Mouse (Mus musculus): ENCODE data around the gene Lrch2. TPM values are rescaled to one million over a fixed set of nuclear protein-coding genes. Genes with fewer than 3 reads are reported as not detected.
"Not testable (repeated sequence)": the region's sequence is repeated elsewhere in the genome, so short reads cannot be mapped to it uniquely, and the experiment has no call there.

Gene Lrch2
- polyA plus RNA-seq, 1 experiment from 2014 or later: 2.3 TPM

DNA sequence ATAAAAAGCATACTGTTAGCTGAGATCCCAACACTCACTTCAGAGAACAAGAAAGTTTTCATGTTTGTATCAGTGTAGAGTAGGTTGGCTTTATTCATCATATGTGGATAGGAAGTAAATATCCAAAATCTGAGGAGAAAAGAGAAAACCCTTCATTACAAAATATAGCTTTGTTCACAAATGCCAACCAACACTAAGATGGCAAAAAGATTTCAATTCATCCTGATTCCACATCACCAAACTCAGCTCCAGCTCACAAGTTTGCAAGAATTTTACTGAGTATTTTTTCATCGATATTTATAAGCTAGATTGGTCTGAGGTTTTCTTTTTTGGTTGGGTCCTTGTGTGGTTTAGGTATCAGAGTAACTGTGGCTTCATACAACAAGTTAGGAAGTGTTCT lies 100.3 kb downstream of the Lrch2 start, which contains the start of gene Vmn1r239-ps:
Gene Vmn1r239-ps (minus strand): TSS at position 101 of the 400 bp plus-strand sequence.
- not testable (repeated sequence) for DNase-seq (ENCODE audit: low spot score); H3K4me1 ChIP-seq (replicated peaks; ENCODE audit: control insufficient read depth, insufficient read depth, low read length); H3K27me3 ChIP-seq (replicated peaks; ENCODE audit: control insufficient read depth, insufficient read depth, low read length); ATAC-seq (replicated peaks; ENCODE audit: low FRiP score); H3K9ac ChIP-seq (ENCODE audit: low read depth, low read length); H3K9me3 ChIP-seq (ENCODE audit: control insufficient read depth, low read length); H3K4me3 ChIP-seq (ENCODE audit: low read depth, low read length); H3K4me2 ChIP-seq; H3K36me3 ChIP-seq (ENCODE audit: control insufficient read depth, insufficient read depth, low read length); H3K27ac ChIP-seq (ENCODE audit: low read depth, low read length)
- WGBS: 63% methylated on average over 1 of the region's 1 CpGs

DNA sequence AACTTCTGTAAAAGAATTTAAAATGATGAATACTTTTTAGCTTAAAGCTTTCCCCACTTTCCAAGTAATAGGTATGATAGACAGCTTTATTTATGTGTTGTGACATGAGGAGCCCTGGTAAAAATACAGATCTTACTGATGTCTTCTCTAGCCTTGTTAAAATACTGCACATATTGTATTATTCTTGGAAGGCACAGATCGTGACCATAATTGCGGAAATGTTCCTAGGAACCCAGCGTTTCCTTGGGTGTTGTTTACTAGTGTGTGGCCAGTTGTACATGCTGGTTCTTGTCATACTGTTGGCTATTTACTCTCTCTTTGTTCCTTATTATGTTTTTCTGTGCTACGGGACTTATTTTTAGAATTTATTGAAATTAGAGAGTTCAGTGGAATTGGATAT lies 110.5 kb downstream of the Lrch2 start:
- 89% methylated on average over 4 of the region's 4 CpGs for WGBS
- ATAC-seq (replicated peaks; ENCODE audit: low FRiP score) (no peak), DNase-seq (ENCODE audit: low spot score) (no peak)
- Histone ChIP-seq H3K36me3 (ENCODE audit: control insufficient read depth, insufficient read depth, low read length) (no peaks in the 10 kb centered on the region), H3K27me3 (replicated peaks; ENCODE audit: control insufficient read depth, insufficient read depth, low read length) (no peaks in the 10 kb centered on the region), H3K4me3 (ENCODE audit: low read depth, low read length) (no peak overlapping the region), H3K9me3 (ENCODE audit: control insufficient read depth, low read length) (no peaks in the 10 kb centered on the region), H3K27ac (ENCODE audit: low read depth, low read length) (no peak overlapping the region), H3K4me2 (no peak overlapping the region), H3K4me1 (replicated peaks; ENCODE audit: control insufficient read depth, insufficient read depth, low read length) (no peaks in the 10 kb centered on the region), H3K9ac (ENCODE audit: low read depth, low read length) (no peak overlapping the region)

DNA sequence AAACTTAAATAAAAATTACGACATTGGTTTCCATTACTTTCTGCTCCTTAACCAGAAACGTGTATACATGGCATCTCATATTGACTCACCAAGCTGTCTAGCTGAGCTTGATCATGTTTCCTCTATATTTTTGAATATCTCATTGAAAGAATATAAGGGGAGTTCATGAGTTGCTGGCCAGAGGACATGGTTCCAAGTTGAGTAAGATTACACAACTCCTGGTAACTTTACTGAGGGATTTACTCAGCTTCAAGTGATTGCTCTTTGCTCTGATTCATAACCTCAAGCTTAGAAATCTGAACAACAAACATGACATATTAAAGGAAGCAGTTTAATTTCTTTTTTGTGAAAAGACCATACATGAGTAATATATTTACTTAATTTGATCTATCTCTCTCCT lies 118.5 kb downstream of the Lrch2 start:
- Histone ChIP-seq H3K27ac (ENCODE audit: low read depth, low read length) (no peak overlapping the region), H3K36me3 (ENCODE audit: control insufficient read depth, insufficient read depth, low read length) (no peaks in the 10 kb centered on the region), H3K27me3 (replicated peaks; ENCODE audit: control insufficient read depth, insufficient read depth, low read length) (no peaks in the 10 kb centered on the region), H3K9ac (ENCODE audit: low read depth, low read length) (no peak overlapping the region), H3K9me3 (ENCODE audit: control insufficient read depth, low read length) (no peaks in the 10 kb centered on the region), H3K4me2 (no peak overlapping the region), H3K4me3 (ENCODE audit: low read depth, low read length) (no peak overlapping the region), H3K4me1 (replicated peaks; ENCODE audit: control insufficient read depth, insufficient read depth, low read length) (no peaks in the 10 kb centered on the region)
- DNase-seq (ENCODE audit: low spot score) (no peak), ATAC-seq (replicated peaks; ENCODE audit: low FRiP score) (no peak)
- 68% methylated on average over 2 of the region's 2 CpGs for WGBS

DNA sequence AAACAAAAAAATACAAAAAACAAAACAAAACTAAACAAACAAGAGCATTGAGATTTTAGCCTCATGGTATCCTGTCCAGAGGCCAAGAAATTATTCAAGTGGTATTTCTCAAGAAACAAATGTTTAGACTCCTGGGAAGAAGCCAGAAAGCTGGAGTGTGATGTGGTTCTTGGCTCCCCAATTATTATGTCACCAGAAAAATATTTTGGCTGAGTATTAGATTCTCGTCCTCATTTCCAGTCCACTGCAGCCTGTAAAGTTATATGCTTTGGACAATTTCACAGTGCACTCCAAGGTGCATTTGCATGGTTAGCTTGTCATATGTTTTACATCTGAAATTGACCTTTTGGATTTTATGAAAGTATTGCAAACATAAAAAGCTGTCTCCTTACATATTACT lies 124.1 kb downstream of the Lrch2 start:
- Histone ChIP-seq H3K27me3 (replicated peaks; ENCODE audit: control insufficient read depth, insufficient read depth, low read length) (no peaks in the 10 kb centered on the region), H3K4me3 (ENCODE audit: low read depth, low read length) (no peak overlapping the region), H3K27ac (ENCODE audit: low read depth, low read length) (no peak overlapping the region), H3K4me1 (replicated peaks; ENCODE audit: control insufficient read depth, insufficient read depth, low read length) (no peaks in the 10 kb centered on the region), H3K4me2 (no peak overlapping the region), H3K9me3 (ENCODE audit: control insufficient read depth, low read length) (no peaks in the 10 kb centered on the region), H3K9ac (ENCODE audit: low read depth, low read length) (no peak overlapping the region), H3K36me3 (ENCODE audit: control insufficient read depth, insufficient read depth, low read length) (no peaks in the 10 kb centered on the region)
- WGBS: 62% methylated on average over 1 of the region's 1 CpGs
- no peak for ATAC-seq (replicated peaks; ENCODE audit: low FRiP score)
- DNase-seq (ENCODE audit: low spot score): no peak

DNA sequence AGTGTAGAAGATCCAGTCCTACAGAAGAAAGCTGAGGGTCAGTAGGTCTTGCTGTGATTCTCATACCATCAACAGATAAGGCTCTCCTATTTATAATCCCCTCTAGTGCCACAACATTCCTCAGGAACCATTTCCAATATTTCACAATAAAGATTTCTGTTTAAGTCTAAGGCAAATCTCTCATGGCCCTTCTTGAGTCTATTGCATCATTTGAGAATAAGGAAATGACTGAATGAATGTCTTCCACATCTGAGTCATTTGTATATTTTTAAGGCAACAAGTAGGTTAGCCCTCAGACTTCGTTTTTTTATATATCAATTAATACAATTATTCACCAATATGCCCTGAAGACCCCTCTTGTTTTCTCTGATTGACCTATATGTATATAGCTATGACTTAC lies 124.8 kb downstream of the Lrch2 start, which contains the start of gene Il13ra2:
Gene Il13ra2 (minus strand): TSS at position 64 of the 400 bp plus-strand sequence.
- ATAC-seq (replicated peaks; ENCODE audit: low FRiP score): no peak
- H3K9ac ChIP-seq (ENCODE audit: low read depth, low read length): no peak within 1 kb of the TSS
- no peak for DNase-seq (ENCODE audit: low spot score)
- no peaks in the 10 kb centered on the region for H3K9me3 ChIP-seq (ENCODE audit: control insufficient read depth, low read length)
- H3K4me3 ChIP-seq (ENCODE audit: low read depth, low read length): no peak within 1 kb of the TSS
- 42% methylated on average over 1 of the region's 1 CpGs for WGBS
- no peaks in the 10 kb centered on the region for H3K4me1 ChIP-seq (replicated peaks; ENCODE audit: control insufficient read depth, insufficient read depth, low read length)
- no peak within 1 kb of the TSS for H3K27ac ChIP-seq (ENCODE audit: low read depth, low read length)
- no peaks in the 10 kb centered on the region for H3K36me3 ChIP-seq (ENCODE audit: control insufficient read depth, insufficient read depth, low read length)
- H3K4me2 ChIP-seq: no peak within 1 kb of the TSS
- H3K27me3 ChIP-seq (replicated peaks; ENCODE audit: control insufficient read depth, insufficient read depth, low read length): no peaks in the 10 kb centered on the region

Other genes with a start within 250 kb of the Lrch2 start
- 0.11 TPM in 1 of 2 replicates, not detected in the other for gene Il13ra2, start 124.9 kb downstream of the Lrch2 start, polyA plus RNA-seq (2014; fragmentation: Nextera tagmentation; extraction: Ambion mirVana)
- not detected in 2 replicates for gene Vmn1r239-ps, start 100.4 kb downstream of the Lrch2 start, polyA plus RNA-seq (2014; fragmentation: Nextera tagmentation; extraction: Ambion mirVana)
- gene Gm15128, start 211.9 kb upstream of the Lrch2 start, polyA plus RNA-seq (2014; fragmentation: Nextera tagmentation; extraction: Ambion mirVana): not detected in 2 replicates